Mouse (Mus musculus): ENCODE results near the gene Hk1.

- TF ChIP-seq CTCF (IDR thresholded peaks at IDR 0.05; ENCODE audit: control insufficient read depth, insufficient read depth, insufficient read length), result no peak
- TF ChIP-seq MAX (IDR thresholded peaks at IDR 0.05), result no peak
- no peak for TF ChIP-seq USF1 (IDR thresholded peaks at IDR 0.05; ENCODE audit: low read depth)
- TF ChIP-seq MYOG (IDR thresholded peaks at IDR 0.05; ENCODE audit: control insufficient read depth, extremely low read depth, insufficient read length), result no peak
Measured at GRCm38 (mm10) chr10:62319154-62319553, 60.6 kb downstream of the Hk1 start.

Measured in C2C12 (cell line).